Mouse (Mus musculus): Measurements from ENCODE around the gene Herc1. TPM values are rescaled to one million over a fixed set of nuclear protein-coding genes. Genes with fewer than 3 reads are reported as not detected.

Gene Herc1
- polyA plus RNA-seq (2012; rRNA removed), result 54.5 and 66.5 TPM in 2 replicates

GRCm38 (mm10) chr9:66349860-66350787 lies at the start of gene Herc1:
Herc1 (plus strand) TSS chr9:66350450.
- no peak for TF ChIP-seq CTCF (IDR thresholded peaks at IDR 0.05; ENCODE audit: borderline replicate concordance, extremely low read depth, insufficient read depth, insufficient read length)
- TF ChIP-seq POLR2A (IDR thresholded peaks at IDR 0.05; ENCODE audit: borderline replicate concordance, extremely low read depth, insufficient read depth, insufficient read length, poor library complexity, severe bottlenecking), result peak; percentile 33; the same call in 1 of the 2 replicates
- peak; percentile 99 for DNase-seq (ENCODE audit: low read depth)

GRCm38 (mm10) chr9:66304320-66305090 lies 45.7 kb upstream of the Herc1 start:
- TF ChIP-seq POLR2A (IDR thresholded peaks at IDR 0.05; ENCODE audit: borderline replicate concordance, extremely low read depth, insufficient read depth, insufficient read length, poor library complexity, severe bottlenecking), result no peak
- no peak for TF ChIP-seq CTCF (IDR thresholded peaks at IDR 0.05; ENCODE audit: borderline replicate concordance, extremely low read depth, insufficient read depth, insufficient read length)
- DNase-seq (ENCODE audit: low read depth), result no peak

GRCm38 (mm10) chr9:66305121-66306112 lies 44.8 kb upstream of the Herc1 start:
- TF ChIP-seq POLR2A (IDR thresholded peaks at IDR 0.05; ENCODE audit: borderline replicate concordance, extremely low read depth, insufficient read depth, insufficient read length, poor library complexity, severe bottlenecking) (no peak), CTCF (IDR thresholded peaks at IDR 0.05; ENCODE audit: borderline replicate concordance, extremely low read depth, insufficient read depth, insufficient read length) (no peak)
- DNase-seq (ENCODE audit: low read depth), result peak; percentile 71

- DNase-seq (ENCODE audit: low read depth), result no peak
- TF ChIP-seq CTCF (IDR thresholded peaks at IDR 0.05; ENCODE audit: borderline replicate concordance, extremely low read depth, insufficient read depth, insufficient read length) (no peak), POLR2A (IDR thresholded peaks at IDR 0.05; ENCODE audit: borderline replicate concordance, extremely low read depth, insufficient read depth, insufficient read length, poor library complexity, severe bottlenecking) (no peak)
Observed at GRCm38 (mm10) chr9:66306414-66306813, 43.8 kb upstream of the Herc1 start.

- no peak for DNase-seq (ENCODE audit: low read depth)
- no peak for TF ChIP-seq CTCF (IDR thresholded peaks at IDR 0.05; ENCODE audit: borderline replicate concordance, extremely low read depth, insufficient read depth, insufficient read length)
Observed at GRCm38 (mm10) chr9:66307341-66307740, 42.9 kb upstream of the Herc1 start.

- no peak for DNase-seq (ENCODE audit: low read depth)
- TF ChIP-seq CTCF (IDR thresholded peaks at IDR 0.05; ENCODE audit: borderline replicate concordance, extremely low read depth, insufficient read depth, insufficient read length) (no peak), POLR2A (IDR thresholded peaks at IDR 0.05; ENCODE audit: borderline replicate concordance, extremely low read depth, insufficient read depth, insufficient read length, poor library complexity, severe bottlenecking) (no peak)
Observed at GRCm38 (mm10) chr9:66308741-66309140, 41.5 kb upstream of the Herc1 start.

GRCm38 (mm10) chr9:66311458-66311857 lies 38.8 kb upstream of the Herc1 start:
- TF ChIP-seq CTCF (IDR thresholded peaks at IDR 0.05; ENCODE audit: borderline replicate concordance, extremely low read depth, insufficient read depth, insufficient read length) (no peak), POLR2A (IDR thresholded peaks at IDR 0.05; ENCODE audit: borderline replicate concordance, extremely low read depth, insufficient read depth, insufficient read length, poor library complexity, severe bottlenecking) (no peak)
- no peak for DNase-seq (ENCODE audit: low read depth)

GRCm38 (mm10) chr9:66316603-66317002 lies 33.6 kb upstream of the Herc1 start:
- no peak for TF ChIP-seq CTCF (IDR thresholded peaks at IDR 0.05; ENCODE audit: borderline replicate concordance, extremely low read depth, insufficient read depth, insufficient read length)
- TF ChIP-seq POLR2A (IDR thresholded peaks at IDR 0.05; ENCODE audit: borderline replicate concordance, extremely low read depth, insufficient read depth, insufficient read length, poor library complexity, severe bottlenecking), result no peak
- no peak for DNase-seq (ENCODE audit: low read depth)

- TF ChIP-seq POLR2A (IDR thresholded peaks at IDR 0.05; ENCODE audit: borderline replicate concordance, extremely low read depth, insufficient read depth, insufficient read length, poor library complexity, severe bottlenecking) (no peak), CTCF (IDR thresholded peaks at IDR 0.05; ENCODE audit: borderline replicate concordance, extremely low read depth, insufficient read depth, insufficient read length) (no peak)
- peak; percentile 65 for DNase-seq (ENCODE audit: low read depth)
Observed at GRCm38 (mm10) chr9:66322010-66322931, 28.0 kb upstream of the Herc1 start.

- no peak for DNase-seq (ENCODE audit: low read depth)
- no peak for TF ChIP-seq CTCF (IDR thresholded peaks at IDR 0.05; ENCODE audit: borderline replicate concordance, extremely low read depth, insufficient read depth, insufficient read length)
- no peak for TF ChIP-seq POLR2A (IDR thresholded peaks at IDR 0.05; ENCODE audit: borderline replicate concordance, extremely low read depth, insufficient read depth, insufficient read length, poor library complexity, severe bottlenecking)
Observed at GRCm38 (mm10) chr9:66326879-66327278, 23.4 kb upstream of the Herc1 start.

Data from brain, embryonic 14.5 days (tissue).